Mouse (Mus musculus): Measurements from ENCODE around the gene Pcp4l1. TPM values are rescaled to one million over a fixed set of nuclear protein-coding genes. Genes with fewer than 3 reads are reported as not detected.
A peak's percentile ranks its signal among the peaks of the same experiment; 100 is the strongest.
"Not testable (repeated sequence)": the region's sequence is repeated elsewhere in the genome, so short reads cannot be mapped to it uniquely, and the experiment has no call there.

Gene Pcp4l1
- 25.1 and 44.1 TPM in 2 replicates for polyA plus RNA-seq (2015; fragmentation: Nextera tagmentation; extraction: Ambion mirVana)

- WGBS, result under 1% methylated on average over 33 of the region's 33 CpGs
Measured at GRCm38 (mm10) chr1:171195887-171196397, at the start of gene Pcp4l1. Gene Pcp4l1, minus strand, starts transcription at chr1:171196268.

GRCm38 (mm10) chr1:171245353-171245752 is 49.3 kb upstream of the Pcp4l1 start:
- no peak for ATAC-seq (ENCODE audit: low FRiP score)
- no peak overlapping the region for H3K4me2 ChIP-seq

More at GRCm38 (mm10) chr1:171195887-171196397, at the start of gene Pcp4l1:
- H3K4me1 ChIP-seq (replicated peaks), result peaks cover 39% of the 10 kb centered on the region
- peak within 1 kb of the TSS; percentile 63 for H3K4me3 ChIP-seq
- H3K4me2 ChIP-seq, result peak within 1 kb of the TSS; percentile 98
- peaks cover 74% of the 10 kb centered on the region for H3K27me3 ChIP-seq
- peak within 1 kb of the TSS; percentile 77 for H3K9ac ChIP-seq
- no peaks in the 10 kb centered on the region for H3K36me3 ChIP-seq
- ATAC-seq (ENCODE audit: low FRiP score), result peak; percentile 72
- no peaks in the 10 kb centered on the region for H3K9me3 ChIP-seq
- H3K27ac ChIP-seq, result no peak within 1 kb of the TSS

GRCm38 (mm10) chr1:171241952-171242351 is 45.9 kb upstream of the Pcp4l1 start:
- not testable (repeated sequence) for H3K27me3 ChIP-seq; H3K27ac ChIP-seq; H3K4me3 ChIP-seq; ATAC-seq (ENCODE audit: low FRiP score); H3K9ac ChIP-seq; H3K4me2 ChIP-seq; H3K9me3 ChIP-seq
- WGBS, result 84% methylated on average over 12 of the region's 12 CpGs
- Histone ChIP-seq H3K4me1 (replicated peaks) (peaks cover 15% of the 10 kb centered on the region), H3K36me3 (peaks cover 76% of the 10 kb centered on the region)

More at GRCm38 (mm10) chr1:171245353-171245752, 49.3 kb upstream of the Pcp4l1 start:
- no peaks in the 10 kb centered on the region for H3K27me3 ChIP-seq
- H3K9ac ChIP-seq, result no peak overlapping the region
- 95% methylated on average over 8 of the region's 8 CpGs for WGBS
- no peak overlapping the region for H3K4me3 ChIP-seq
- H3K36me3 ChIP-seq, result peaks cover 43% of the 10 kb centered on the region
- no peaks in the 10 kb centered on the region for H3K9me3 ChIP-seq
- H3K27ac ChIP-seq, result no peak overlapping the region
- peaks cover 38% of the 10 kb centered on the region for H3K4me1 ChIP-seq (replicated peaks)

GRCm38 (mm10) chr1:171240911-171241310 is 44.8 kb upstream of the Pcp4l1 start:
- H3K36me3 ChIP-seq, result peaks cover 86% of the 10 kb centered on the region
- no peak overlapping the region for H3K4me2 ChIP-seq
- H3K27ac ChIP-seq, result no peak overlapping the region
- no peaks in the 10 kb centered on the region for H3K27me3 ChIP-seq
- ATAC-seq (ENCODE audit: low FRiP score), result no peak
- peaks cover 8% of the 10 kb centered on the region for H3K4me1 ChIP-seq (replicated peaks)
- no peak overlapping the region for H3K9ac ChIP-seq
- 94% methylated on average over 10 of the region's 10 CpGs for WGBS
- no peaks in the 10 kb centered on the region for H3K9me3 ChIP-seq
- no peak overlapping the region for H3K4me3 ChIP-seq

- ATAC-seq (ENCODE audit: low FRiP score), result no peak
- 0 out of 2 replicates have a peak, but pooled peaks cover 3% of the 10 kb centered on the region for H3K4me1 ChIP-seq (replicated peaks)
- H3K9ac ChIP-seq, result no peak overlapping the region
- peaks cover 92% of the 10 kb centered on the region for H3K36me3 ChIP-seq
- no peaks in the 10 kb centered on the region for H3K27me3 ChIP-seq
- H3K9me3 ChIP-seq, result no peaks in the 10 kb centered on the region
- no peak overlapping the region for H3K4me3 ChIP-seq
- H3K4me2 ChIP-seq, result no peak overlapping the region
- no peak overlapping the region for H3K27ac ChIP-seq
- 74% methylated on average over 15 of the region's 15 CpGs for WGBS
Measured at GRCm38 (mm10) chr1:171239992-171240744, 44.1 kb upstream of the Pcp4l1 start.

GRCm38 (mm10) chr1:171238463-171238862 is 42.4 kb upstream of the Pcp4l1 start:
- WGBS, result 77% methylated on average over 14 of the region's 14 CpGs
- Histone ChIP-seq H3K4me1 (replicated peaks) (no peaks in the 10 kb centered on the region), H3K9ac (no peak overlapping the region), H3K4me3 (no peak overlapping the region), H3K9me3 (no peaks in the 10 kb centered on the region), H3K36me3 (peaks cover 98% of the 10 kb centered on the region), H3K4me2 (no peak overlapping the region), H3K27me3 (no peaks in the 10 kb centered on the region), H3K27ac (no peak overlapping the region)
- no peak for ATAC-seq (ENCODE audit: low FRiP score)

- H3K27ac ChIP-seq, result no peak overlapping the region
- H3K27me3 ChIP-seq, result no peaks in the 10 kb centered on the region
- no peaks in the 10 kb centered on the region for H3K9me3 ChIP-seq
- ATAC-seq (ENCODE audit: low FRiP score), result no peak
- H3K36me3 ChIP-seq, result peaks cover 91% of the 10 kb centered on the region
- no peak overlapping the region for H3K9ac ChIP-seq
- 89% methylated on average over 6 of the region's 6 CpGs for WGBS
- H3K4me2 ChIP-seq, result no peak overlapping the region
- H3K4me3 ChIP-seq, result no peak overlapping the region
- no peaks in the 10 kb centered on the region for H3K4me1 ChIP-seq (replicated peaks)
Measured at GRCm38 (mm10) chr1:171237438-171237837, 41.4 kb upstream of the Pcp4l1 start.

GRCm38 (mm10) chr1:171235791-171236190 is 39.7 kb upstream of the Pcp4l1 start:
- Histone ChIP-seq H3K4me1 (replicated peaks) (no peaks in the 10 kb centered on the region), H3K4me2 (no peak overlapping the region), H3K4me3 (no peak overlapping the region), H3K27me3 (no peaks in the 10 kb centered on the region), H3K9ac (no peak overlapping the region), H3K36me3 (peaks cover 76% of the 10 kb centered on the region), H3K9me3 (no peaks in the 10 kb centered on the region), H3K27ac (no peak overlapping the region)
- 90% methylated on average over 4 of the region's 4 CpGs for WGBS
- ATAC-seq (ENCODE audit: low FRiP score), result no peak

GRCm38 (mm10) chr1:171234538-171234937 is 38.5 kb upstream of the Pcp4l1 start:
- peaks cover 63% of the 10 kb centered on the region for H3K36me3 ChIP-seq

GRCm38 (mm10) chr1:171234126-171234525 is 38.1 kb upstream of the Pcp4l1 start, which contains the start of gene Fcer1g:
Gene Fcer1g, minus strand, starts transcription at chr1:171234365.
- Histone ChIP-seq H3K27me3 (no peaks in the 10 kb centered on the region), H3K4me3 (no peak within 1 kb of the TSS), H3K4me1 (replicated peaks) (no peaks in the 10 kb centered on the region), H3K9ac (0 out of 2 replicates have a peak within 1 kb of the TSS, but pooled peaks have one; percentile 19), H3K36me3 (peaks cover 60% of the 10 kb centered on the region), H3K27ac (no peak within 1 kb of the TSS), H3K4me2 (no peak within 1 kb of the TSS), H3K9me3 (no peaks in the 10 kb centered on the region)
- no peak for ATAC-seq (ENCODE audit: low FRiP score)
- 94% methylated on average over 14 of the region's 14 CpGs for WGBS

More at GRCm38 (mm10) chr1:171234538-171234937, 38.5 kb upstream of the Pcp4l1 start:
- Histone ChIP-seq H3K9me3 (no peaks in the 10 kb centered on the region), H3K4me1 (replicated peaks) (no peaks in the 10 kb centered on the region), H3K4me3 (no peak overlapping the region), H3K4me2 (no peak overlapping the region), H3K27ac (no peak overlapping the region), H3K27me3 (no peaks in the 10 kb centered on the region), H3K9ac (no peak overlapping the region)
- WGBS, result 95% methylated on average over 4 of the region's 4 CpGs
- ATAC-seq (ENCODE audit: low FRiP score), result no peak

- 0 out of 2 replicates have a peak overlapping the region, but pooled peaks have one; percentile 19 for H3K9ac ChIP-seq
- H3K4me2 ChIP-seq, result no peak overlapping the region
- H3K27me3 ChIP-seq, result no peaks in the 10 kb centered on the region
- no peak overlapping the region for H3K4me3 ChIP-seq
- no peaks in the 10 kb centered on the region for H3K9me3 ChIP-seq
- H3K36me3 ChIP-seq, result peaks cover 49% of the 10 kb centered on the region
- 87% methylated on average over 12 of the region's 12 CpGs for WGBS
- no peak overlapping the region for H3K27ac ChIP-seq
- no peak for ATAC-seq (ENCODE audit: low FRiP score)
- H3K4me1 ChIP-seq (replicated peaks), result no peaks in the 10 kb centered on the region
Measured at GRCm38 (mm10) chr1:171232800-171233730, 37.0 kb upstream of the Pcp4l1 start.

- H3K9me3 ChIP-seq, result no peaks in the 10 kb centered on the region
- ATAC-seq (ENCODE audit: low FRiP score), result no peak
- no peak overlapping the region for H3K9ac ChIP-seq
- no peaks in the 10 kb centered on the region for H3K27me3 ChIP-seq
- H3K4me1 ChIP-seq (replicated peaks), result no peaks in the 10 kb centered on the region
- H3K4me3 ChIP-seq, result no peak overlapping the region
- WGBS, result 91% methylated on average over 5 of the region's 5 CpGs
- H3K27ac ChIP-seq, result no peak overlapping the region
- H3K36me3 ChIP-seq, result peaks cover 42% of the 10 kb centered on the region
- H3K4me2 ChIP-seq, result no peak overlapping the region
Measured at GRCm38 (mm10) chr1:171232348-171232747, 36.3 kb upstream of the Pcp4l1 start.
